Mouse (Mus musculus) hindbrain, postnatal 0 days (tissue): ENCODE results near the gene Sult5a1. TPM values are rescaled to one million over a fixed set of nuclear protein-coding genes. Genes with fewer than 3 reads are reported as not detected.

Experiments used
- ATAC-seq: fragments of 200-750 bp; cut with Nextera tagmentation; 2 replicates; pipeline ENCODE4 v1.8.0; 2017; ENCODE audit warnings: mild to moderate bottlenecking, moderate TSS enrichment, moderate library complexity
- DNase-seq: peaks from one replicate; pipeline ENCODE4 v3.0.0-alpha.2; 2015; ENCODE audit warnings: low spot score
- H3K27ac ChIP-seq: fragments of 300-500 bp; sonication (generic); 2 replicates; pipeline ENCODE4 v1.5.1; 2014; ENCODE audit warnings: mild to moderate bottlenecking
- H3K27me3 ChIP-seq: fragments of 300-500 bp; sonication (generic); 2 replicates; pipeline ENCODE4 v1.6.1; 2014; ENCODE audit warnings: low read length, mixed read lengths; ENCODE audit not compliant: insufficient read depth
- H3K36me3 ChIP-seq: fragments of 300-500 bp; sonication (generic); 2 replicates; pipeline ENCODE4 v1.6.1; 2014; ENCODE audit warnings: low read length, mixed read lengths; ENCODE audit not compliant: insufficient read depth
- H3K4me1 ChIP-seq: fragments of 300-500 bp; sonication (generic); 2 replicates; pipeline ENCODE4 v1.6.1; 2014; ENCODE audit warnings: antibody characterized with exemption, low read length, mixed read lengths; ENCODE audit not compliant: insufficient read depth
- H3K4me2 ChIP-seq: fragments of 300-500 bp; sonication (generic); 2 replicates; pipeline ENCODE4 v1.6.1; 2014; ENCODE audit warnings: low read depth, mild to moderate bottlenecking, low read length, moderate library complexity, mixed read lengths
- H3K4me3 ChIP-seq: fragments of 300-500 bp; sonication (generic); 2 replicates; pipeline ENCODE4 v1.5.1; 2014; ENCODE audit warnings: low read length
- H3K9ac ChIP-seq: fragments of 300-500 bp; sonication (generic); replicated peaks from 2 replicates; pipeline ENCODE4 v1.6.1; 2014; ENCODE audit warnings: mild to moderate bottlenecking, low read length, moderate library complexity, mixed read lengths
- H3K9me3 ChIP-seq: fragments of 300-500 bp; sonication (generic); 2 replicates; pipeline ENCODE4 v1.6.1; 2016; ENCODE audit warnings: low read length, mixed read lengths
- CTCF ChIP-seq: IDR thresholded peaks from 2 replicates; pipeline ENCODE4 v1.5.1; 2016; ENCODE audit warnings: antibody characterized with exemption, control low read depth, low read depth
- WGBS: fragments of 180-500 bp; shearing (Covaris S2); extraction: QIAGEN DNeasy Blood & Tissue Kit; methylation state at CpG from one replicate; pipeline ENCODE4 v1.1.7; 2014; 5-methylcytosine and 5-hydroxymethylcytosine counted together
- polyA plus RNA-seq: library from polyadenylated mRNA; unstranded; fragments of >200 nt; fragmentation: Nextera tagmentation; extraction: Ambion mirVana; gene quantifications from 2 replicates; pipeline ENCODE4 v1.2.1, GENCODE M21; 2015
- total RNA-seq: library from RNA; depleted of rRNA; stranded (reverse); fragments of >200 nt; gene quantifications from 2 replicates; pipeline ENCODE4 v1.2.3, GENCODE M21; 2014

Sult5a1 gene
- total and polyA plus RNA-seq, 2 experiments from 2014 or later = 2.9 to 3.7 TPM

DNA sequence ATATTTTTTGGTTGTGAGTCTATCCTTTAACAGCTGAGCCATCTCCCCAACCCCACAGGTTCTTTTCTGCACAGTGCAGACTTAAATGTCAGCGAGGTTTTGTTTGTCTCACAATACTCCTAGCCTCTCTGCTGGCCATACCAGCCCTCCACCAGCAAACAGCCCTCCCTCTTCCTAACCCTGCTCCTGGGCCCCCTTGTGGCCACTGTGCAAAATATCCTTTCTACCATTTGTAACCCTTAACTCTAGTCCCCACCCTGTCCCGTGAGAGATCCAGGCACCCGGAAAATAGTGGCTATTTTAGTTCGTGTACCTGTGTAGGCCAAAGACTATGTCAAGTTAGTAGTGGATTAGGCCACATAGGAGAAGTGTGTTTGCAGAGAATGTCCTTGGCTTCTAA is 47.5 kb downstream of the Sult5a1 start:
- peak; percentile 69 for DNase-seq

DNA sequence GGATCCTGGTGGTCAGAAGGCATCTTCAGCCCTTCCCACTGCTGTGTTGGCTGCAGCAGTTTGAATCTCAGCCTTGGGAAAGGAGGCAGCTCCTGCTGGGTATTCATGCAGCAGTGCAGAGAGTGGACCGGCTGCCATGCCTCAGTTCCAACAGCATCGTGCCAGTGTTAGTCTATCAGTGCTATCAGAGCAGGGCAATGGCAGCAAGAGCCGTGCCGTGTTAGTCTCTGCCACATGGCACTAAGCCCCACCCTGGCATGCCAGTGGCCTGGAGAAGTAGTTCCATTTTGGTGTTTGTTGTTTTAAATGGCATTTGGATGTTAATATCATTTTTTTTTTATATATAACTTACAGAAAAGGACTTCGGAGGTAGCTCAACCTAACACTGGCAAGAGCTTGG is 49.2 kb downstream of the Sult5a1 start:
- H3K36me3 ChIP-seq = peaks cover 18% of the 10 kb centered on the region; the same call in 1 of the 2 replicates
- DNase-seq = no peak
- no peaks in the 10 kb centered on the region for H3K27me3 ChIP-seq
- no peak overlapping the region for H3K9ac ChIP-seq
- H3K4me2 ChIP-seq = no peak overlapping the region
- no peak for TF ChIP-seq CTCF
- WGBS = 70% methylated on average over 5 of the region's 5 CpGs
- ATAC-seq = no peak
- no peaks in the 10 kb centered on the region for H3K4me1 ChIP-seq
- no peaks in the 10 kb centered on the region for H3K9me3 ChIP-seq
- no peak overlapping the region for H3K4me3 ChIP-seq
- H3K27ac ChIP-seq = no peak overlapping the region

More for the DNA sequence above, 47.5 kb downstream of the Sult5a1 start:
- Histone ChIP-seq H3K4me2 (no peak overlapping the region), H3K4me1 (no peaks in the 10 kb centered on the region), H3K9ac (no peak overlapping the region), H3K27ac (no peak overlapping the region), H3K9me3 (no peaks in the 10 kb centered on the region), H3K4me3 (no peak overlapping the region), H3K36me3 (peaks cover under 1% of the 10 kb centered on the region; the same call in 1 of the 2 replicates), H3K27me3 (peaks cover 1% of the 10 kb centered on the region; the same call in 1 of the 2 replicates)
- 27% methylated on average over 4 of the region's 4 CpGs for WGBS
- TF ChIP-seq CTCF = peak; percentile 83
- ATAC-seq = peak; percentile 57; the same call in 1 of the 2 replicates

DNA sequence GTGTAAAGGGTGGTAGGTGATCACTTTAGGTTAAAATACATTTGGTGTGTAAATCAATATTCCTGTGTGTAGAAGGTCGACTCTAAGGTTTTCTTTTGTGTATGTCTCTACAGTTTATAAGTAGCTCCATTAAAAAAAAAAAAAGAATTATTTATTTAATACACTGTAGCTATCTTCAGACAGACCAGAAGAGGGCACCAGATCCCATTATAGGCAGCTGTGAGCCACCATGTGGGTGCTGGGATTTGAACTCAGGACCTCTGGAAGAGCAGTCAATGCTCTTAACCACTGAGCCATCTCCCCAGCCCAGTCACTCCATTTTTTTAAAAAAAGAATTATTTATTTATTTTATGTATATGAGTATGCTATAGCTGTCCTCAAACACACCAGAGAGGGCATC is 50.1 kb downstream of the Sult5a1 start:
- 67% methylated on average over 1 of the region's 1 CpGs for WGBS
- no peak for ATAC-seq

DNA sequence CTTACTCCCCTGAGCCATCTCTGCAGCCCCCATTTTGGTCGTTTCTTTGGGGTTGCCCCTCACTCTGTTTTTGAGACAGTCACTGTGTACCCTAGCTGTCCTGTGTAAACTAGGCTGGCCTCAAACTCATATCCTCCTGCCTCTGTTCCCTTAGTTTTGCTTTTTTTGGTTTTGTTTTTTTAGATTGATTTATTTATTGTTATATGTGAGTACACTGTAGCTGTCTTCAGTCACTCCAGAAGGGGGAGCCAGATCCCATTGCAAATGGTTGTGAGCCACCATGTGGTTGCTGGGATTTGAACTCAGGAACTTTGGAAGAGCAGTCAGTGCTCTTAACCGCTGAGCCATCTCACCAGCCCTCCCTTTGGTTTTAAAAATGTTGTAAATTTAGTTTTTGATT is 51.6 kb downstream of the Sult5a1 start:
- Histone ChIP-seq H3K4me1 (peaks cover 7% of the 10 kb centered on the region), H3K9me3 (no peaks in the 10 kb centered on the region), H3K36me3 (peaks cover 18% of the 10 kb centered on the region; the same call in 1 of the 2 replicates), H3K27ac (no peak overlapping the region), H3K27me3 (no peaks in the 10 kb centered on the region), H3K4me3 (no peak overlapping the region), H3K4me2 (no peak overlapping the region), H3K9ac (no peak overlapping the region)
- ATAC-seq (no peak), DNase-seq (no peak)
- WGBS = 55% methylated on average over 2 of the region's 2 CpGs
- peak; percentile 61 for TF ChIP-seq CTCF

More for the DNA sequence above, 50.1 kb downstream of the Sult5a1 start:
- H3K27ac ChIP-seq = no peak overlapping the region
- no peaks in the 10 kb centered on the region for H3K27me3 ChIP-seq
- no peaks in the 10 kb centered on the region for H3K9me3 ChIP-seq
- peaks cover 7% of the 10 kb centered on the region for H3K4me1 ChIP-seq
- DNase-seq = no peak
- H3K36me3 ChIP-seq = peaks cover 18% of the 10 kb centered on the region; the same call in 1 of the 2 replicates
- TF ChIP-seq CTCF = peak; percentile 43
- no peak overlapping the region for H3K9ac ChIP-seq
- no peak overlapping the region for H3K4me2 ChIP-seq
- H3K4me3 ChIP-seq = no peak overlapping the region

DNA sequence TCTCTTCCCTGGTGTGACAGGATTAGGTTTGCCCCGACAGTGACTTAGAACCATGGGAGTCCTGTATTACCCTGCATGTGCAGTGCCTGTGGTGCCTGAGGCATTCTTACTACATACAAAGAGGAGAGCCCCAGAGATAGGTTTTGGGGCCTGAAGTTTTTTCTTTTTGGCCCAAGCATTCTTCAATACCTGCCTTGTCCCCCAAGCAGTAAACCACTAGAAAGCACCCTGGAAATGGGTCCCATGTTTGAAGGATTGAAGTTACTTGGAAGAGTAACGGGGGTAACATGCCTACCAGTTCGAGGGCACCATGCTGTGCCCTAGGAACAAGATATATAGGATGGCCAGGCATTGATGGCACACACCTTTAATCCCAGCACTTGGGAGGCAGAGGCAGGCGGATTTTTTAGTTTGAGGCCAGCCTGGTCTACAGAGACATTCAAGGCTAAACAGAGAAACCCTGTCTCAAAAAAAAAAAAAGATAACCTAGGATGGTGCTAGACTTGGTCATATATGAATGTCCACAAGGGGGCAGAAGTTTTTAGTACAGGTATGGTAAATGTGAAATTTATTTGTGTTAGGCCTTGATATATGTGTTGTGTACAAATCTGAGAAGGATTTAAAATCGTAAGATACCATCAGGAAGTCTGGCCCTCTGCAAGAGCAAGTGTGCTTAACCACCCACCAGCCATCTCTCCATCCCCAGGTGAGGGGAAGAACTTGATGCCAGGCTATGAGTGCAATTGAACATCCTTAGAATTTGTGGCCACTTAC is 52.4 kb downstream of the Sult5a1 start:
- ATAC-seq (no peak), DNase-seq (peak; percentile 81)
- Histone ChIP-seq H3K4me3 (no peak overlapping the region), H3K4me1 (peaks cover 7% of the 10 kb centered on the region), H3K9me3 (no peaks in the 10 kb centered on the region), H3K9ac (no peak overlapping the region), H3K4me2 (no peak overlapping the region), H3K27me3 (no peaks in the 10 kb centered on the region), H3K36me3 (peaks cover 18% of the 10 kb centered on the region; the same call in 1 of the 2 replicates), H3K27ac (no peak overlapping the region)
- WGBS = 66% methylated on average over 5 of the region's 5 CpGs
- TF ChIP-seq CTCF = peak; percentile 73

DNA sequence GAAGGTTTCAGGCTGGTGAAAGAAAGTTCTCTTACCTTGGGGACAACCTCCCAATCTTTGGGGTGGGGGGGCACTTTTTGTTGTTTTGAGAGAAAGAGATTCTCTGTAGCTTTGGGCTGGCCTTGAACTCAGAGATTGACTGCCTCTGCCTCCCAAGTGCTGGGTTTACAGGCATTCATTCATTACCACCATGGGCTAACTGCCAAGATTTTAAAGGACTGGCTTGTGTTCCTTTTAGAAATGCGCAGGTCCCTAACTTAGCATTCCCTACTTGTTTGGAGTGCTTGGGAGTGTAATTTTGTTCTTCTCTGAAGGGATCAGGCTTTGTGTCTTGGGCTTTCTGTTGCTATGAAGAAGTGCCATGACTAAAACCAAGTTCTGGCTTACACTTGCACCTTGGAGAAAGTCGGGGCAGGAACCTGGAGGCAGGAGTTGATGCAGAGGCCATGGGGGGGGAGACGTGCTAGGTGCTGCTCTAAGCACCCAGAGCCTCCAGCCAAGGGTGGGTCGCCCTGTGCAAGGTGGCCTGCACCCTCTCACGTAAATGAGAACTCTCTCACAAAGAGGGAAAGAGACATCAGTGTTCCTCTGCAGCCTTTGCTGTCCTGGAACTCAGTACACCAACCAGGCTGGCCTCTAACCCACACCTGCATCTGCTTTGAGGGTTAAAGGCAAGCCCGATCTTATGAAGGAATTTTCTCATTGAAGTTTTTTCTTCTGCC is 53.9 kb downstream of the Sult5a1 start:
- H3K27me3 ChIP-seq = no peaks in the 10 kb centered on the region
- H3K4me3 ChIP-seq = no peak overlapping the region
- H3K27ac ChIP-seq = no peak overlapping the region
- H3K9ac ChIP-seq = peak overlapping the region; percentile 93; the same call in 1 of the 2 replicates
- ATAC-seq (no peak), DNase-seq (no peak)
- H3K9me3 ChIP-seq = no peaks in the 10 kb centered on the region
- peaks cover 7% of the 10 kb centered on the region for H3K4me1 ChIP-seq
- H3K4me2 ChIP-seq = peak overlapping the region; percentile 83; the same call in 1 of the 2 replicates
- 84% methylated on average over 6 of the region's 6 CpGs for WGBS
- H3K36me3 ChIP-seq = peaks cover 18% of the 10 kb centered on the region; the same call in 1 of the 2 replicates
- no peak for TF ChIP-seq CTCF
